Mouse (Mus musculus) CH12.LX (cell line): ENCODE measurements at regions not wholly inside any gene's neighbourhood (a gene's known extent, or its start where the extent isn't known, plus 50 kb on each side); places are given as distances from the start of the nearest gene placed in this dataset.

ENCODE experiments used
- CHD1 ChIP-seq: IDR thresholded peaks from 2 replicates; pipeline ENCODE4 v1.6.1; 2012; ENCODE audit warnings: low read depth, low read length, improper control_type of control experiment, inconsistent platforms
- HCFC1 ChIP-seq: IDR thresholded peaks from 2 replicates; pipeline ENCODE4 v1.6.1; 2012; ENCODE audit warnings: low read depth, mild to moderate bottlenecking, inconsistent platforms, low read length, improper control_type of control experiment
- JUND ChIP-seq: conservative IDR thresholded peaks from 2 replicates; pipeline ENCODE4 v1.6.1; 2011; ENCODE audit warnings: low read depth, low read length, improper control_type of control experiment
- MAX ChIP-seq: IDR thresholded peaks from 2 replicates; pipeline ENCODE4 v1.6.1; 2011; ENCODE audit warnings: low read length, improper control_type of control experiment
- NRF1 ChIP-seq: IDR thresholded peaks from 2 replicates; pipeline ENCODE4 v1.6.1; 2014; ENCODE audit warnings: low read depth, mild to moderate bottlenecking, inconsistent platforms, low read length, improper control_type of control experiment, moderate library complexity
- POLR2A ChIP-seq: IDR thresholded peaks from 2 replicates; pipeline ENCODE4 v1.6.1; 2011; ENCODE audit warnings: low read depth, mild to moderate bottlenecking, improper control_type of control experiment, low read length
- POLR2AphosphoS2 ChIP-seq: IDR thresholded peaks from 2 replicates; pipeline ENCODE4 v1.6.1; 2011; ENCODE audit warnings: low read depth, low read length, improper control_type of control experiment
- USF1 ChIP-seq: IDR thresholded peaks from 2 replicates; pipeline ENCODE4 v1.6.1; 2014; ENCODE audit warnings: low read depth, mild to moderate bottlenecking, inconsistent platforms, low read length, improper control_type of control experiment

- TF ChIP-seq POLR2A (no peak), JUND (no peak), USF1 (no peak), HCFC1 (no peak), CHD1 (no peak), MAX (no peak), NRF1 (no peak), POLR2AphosphoS2 (no peak)
Measured at GRCm38 (mm10) chr2:166492421-166492820, 221.2 kb downstream of the Prex1 start.
